Mouse (Mus musculus): ENCODE results near the gene Hsd17b6.
A peak's percentile ranks its signal among the peaks of the same experiment; 100 is the strongest.

Gene Hsd17b6

DNA sequence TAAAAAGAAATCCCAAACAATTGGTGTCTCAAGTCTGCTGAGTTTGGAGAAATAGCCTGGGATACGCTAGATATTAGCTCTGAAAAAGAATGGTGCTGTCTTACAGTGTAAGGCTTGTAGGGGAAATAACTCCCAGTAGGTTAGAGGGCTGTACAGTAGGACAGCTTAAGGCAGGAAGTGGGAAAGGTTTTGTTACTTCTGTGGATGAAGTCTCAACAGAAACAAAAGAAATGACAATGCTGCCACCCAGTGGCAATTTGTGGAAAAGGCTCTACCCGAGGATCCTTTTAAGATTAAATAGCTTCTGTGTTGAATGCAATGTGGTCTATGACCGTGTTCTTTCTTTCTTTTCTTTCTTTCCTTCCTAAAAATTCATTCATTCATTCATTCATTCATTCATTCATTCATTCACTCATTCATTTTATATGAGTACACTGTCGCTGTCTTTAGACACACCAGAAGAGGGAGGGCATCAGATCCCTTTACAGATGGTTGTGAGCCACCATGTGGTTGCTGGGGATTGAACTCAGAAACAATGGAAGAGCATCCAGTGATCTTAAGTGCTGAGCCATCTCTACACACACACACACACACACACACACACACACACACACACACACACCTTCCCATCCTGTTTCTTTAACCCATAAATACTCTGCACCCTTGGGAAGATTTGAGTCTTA lies 937 bp upstream of the Hsd17b6 start:
- DNase-seq (ENCODE audit: low spot score in 2 of 2) = peak; percentile 38 to 48

DNA sequence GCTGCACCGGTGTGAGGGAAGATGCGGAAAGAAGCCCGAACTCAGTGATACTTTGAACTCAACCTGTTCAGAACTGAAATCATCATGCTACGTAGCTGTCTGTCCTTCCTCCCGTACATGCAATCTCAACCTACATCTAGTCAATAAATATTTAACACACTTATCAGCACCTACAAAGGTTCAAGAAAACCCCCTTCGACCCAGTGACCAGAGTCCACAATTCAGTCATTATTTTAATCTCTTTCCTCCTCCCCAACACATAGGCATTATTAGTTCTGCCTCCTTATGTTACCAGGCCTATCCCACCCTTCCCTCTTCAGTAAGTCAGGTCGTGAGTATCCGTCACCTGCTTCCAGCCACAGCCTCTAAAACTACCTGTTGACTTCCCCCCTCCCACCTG lies 1.9 kb downstream of the Hsd17b6 start:
- no peak for DNase-seq (ENCODE audit: low spot score in 2 of 2)

GRCm38 (mm10) chr10:128004918-128005317 lies 2.5 kb downstream of the Hsd17b6 start:
- no peak for DNase-seq (ENCODE audit: low spot score in 2 of 2)

GRCm38 (mm10) chr10:128003281-128003801 lies 4.1 kb downstream of the Hsd17b6 start:
- no peak for DNase-seq (ENCODE audit: low spot score in 2 of 2)

- no peak for DNase-seq (ENCODE audit: low spot score in 2 of 2)
Measured at GRCm38 (mm10) chr10:127998260-127998659, 9.2 kb downstream of the Hsd17b6 start.

- no peak for DNase-seq (ENCODE audit: low spot score in 2 of 2)
Measured at GRCm38 (mm10) chr10:127996690-127997089, 10.7 kb downstream of the Hsd17b6 start.

- no peak for DNase-seq (ENCODE audit: low spot score in 2 of 2)
Measured at GRCm38 (mm10) chr10:127985601-127986000, 21.8 kb downstream of the Hsd17b6 start.

GRCm38 (mm10) chr10:127984650-127985049 lies 22.8 kb downstream of the Hsd17b6 start:
- no peak for DNase-seq (ENCODE audit: low spot score in 2 of 2)

- no peak for DNase-seq (ENCODE audit: low spot score in 2 of 2)
Measured at GRCm38 (mm10) chr10:127975503-127975902, 31.9 kb downstream of the Hsd17b6 start.

GRCm38 (mm10) chr10:127974062-127974461 lies 33.3 kb downstream of the Hsd17b6 start:
- no peak for DNase-seq (ENCODE audit: low spot score in 2 of 2)

- DNase-seq (ENCODE audit: low spot score in 2 of 2) = no peak
Measured at GRCm38 (mm10) chr10:127971135-127971534, 36.3 kb downstream of the Hsd17b6 start.

DNA sequence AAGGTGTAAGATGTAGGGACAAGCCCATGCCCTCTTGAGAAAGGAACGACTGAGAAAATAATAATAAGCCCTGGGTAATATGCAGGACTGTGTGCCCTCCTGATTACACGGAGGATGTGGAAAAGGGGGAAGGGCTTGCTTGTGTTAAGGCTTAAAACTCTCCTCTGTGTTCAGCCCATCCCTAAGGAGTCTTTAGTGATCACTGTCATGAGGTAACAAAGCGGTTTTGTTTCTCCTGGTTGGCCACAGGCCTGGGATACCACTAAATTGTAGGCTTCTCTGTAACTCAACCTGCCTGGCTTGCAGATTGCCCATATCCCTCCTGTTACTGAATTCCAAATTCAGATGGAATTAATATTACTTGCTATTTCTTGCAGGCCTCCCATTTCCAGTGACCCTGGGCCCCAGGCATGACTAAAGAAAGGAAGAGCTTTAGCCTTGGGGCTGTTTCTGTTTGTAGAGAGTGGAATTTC lies 37.0 kb downstream of the Hsd17b6 start:
- no peak for DNase-seq (ENCODE audit: low spot score in 2 of 2)

- DNase-seq (ENCODE audit: low spot score in 2 of 2) = no peak
Measured at GRCm38 (mm10) chr10:127969820-127970219, 37.6 kb downstream of the Hsd17b6 start.

DNA sequence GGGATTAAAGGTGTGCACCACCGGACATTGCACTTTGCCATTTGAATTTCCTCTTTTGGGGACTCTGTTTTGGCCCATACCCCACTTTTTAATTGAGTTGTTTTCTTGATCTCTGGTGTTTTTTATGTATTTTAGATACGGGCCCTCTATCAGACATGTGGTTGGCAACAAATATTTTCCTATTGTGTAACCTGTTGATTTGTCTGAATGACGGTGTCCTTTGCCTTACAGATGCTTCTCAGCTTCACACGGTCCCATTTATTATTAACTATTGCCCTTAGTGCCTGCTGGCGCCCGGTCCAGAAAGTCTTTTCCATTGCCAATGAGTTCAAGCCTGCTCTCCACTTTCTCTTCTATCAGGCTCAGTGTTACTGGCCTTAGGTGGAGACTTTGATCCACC lies 40.9 kb downstream of the Hsd17b6 start:
- DNase-seq (ENCODE audit: low spot score in 2 of 2) = no peak

GRCm38 (mm10) chr10:127964004-127964403 lies 43.4 kb downstream of the Hsd17b6 start:
- DNase-seq (ENCODE audit: low spot score in 2 of 2) = no peak

DNA sequence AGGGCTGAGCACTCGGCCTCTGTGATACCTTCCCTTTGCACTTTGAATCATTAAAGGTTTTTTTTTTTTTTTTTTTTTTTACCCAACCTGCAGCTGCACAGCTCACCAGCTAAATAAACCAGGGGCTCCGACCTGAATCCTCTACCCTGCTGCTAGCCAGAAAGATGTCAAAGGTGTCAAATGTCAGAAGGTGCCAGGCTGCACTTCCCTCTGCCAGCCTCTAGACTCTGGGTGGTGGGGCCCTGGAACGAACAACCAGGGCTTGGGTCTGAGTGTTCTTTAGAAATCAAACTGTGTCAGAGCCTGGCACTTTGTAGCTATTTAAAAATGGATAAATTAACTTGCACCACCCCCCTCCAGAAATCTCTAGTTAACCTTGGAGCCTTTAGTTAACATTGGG lies 45.0 kb downstream of the Hsd17b6 start:
- DNase-seq (ENCODE audit: low spot score in 2 of 2) = no peak

DNA sequence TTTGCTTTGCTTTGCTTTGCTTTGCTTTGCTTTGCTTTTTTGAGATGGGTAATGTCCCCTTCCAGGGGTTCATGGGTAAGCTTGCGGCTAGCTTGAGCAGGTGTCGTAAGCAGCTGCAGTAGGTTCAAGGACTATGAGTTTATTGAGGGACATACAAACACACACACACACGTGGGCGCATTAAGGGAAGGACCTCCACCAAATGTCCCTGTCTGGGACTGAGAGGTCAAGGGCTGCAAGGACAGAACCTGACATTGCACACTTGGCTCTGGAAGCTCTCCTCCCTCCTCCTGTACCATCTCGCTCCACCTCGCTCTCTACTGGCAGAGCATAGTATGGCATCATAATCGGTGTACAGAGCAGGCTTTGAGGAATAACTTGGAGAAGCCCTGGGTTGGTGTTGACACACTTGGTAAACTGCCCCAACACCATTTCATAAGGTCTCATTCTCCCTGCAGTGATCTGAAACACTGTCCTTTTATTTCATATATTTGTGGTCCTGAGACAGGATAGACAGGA lies 48.2 kb downstream of the Hsd17b6 start:
- DNase-seq (ENCODE audit: low spot score in 2 of 2) = no peak

DNA sequence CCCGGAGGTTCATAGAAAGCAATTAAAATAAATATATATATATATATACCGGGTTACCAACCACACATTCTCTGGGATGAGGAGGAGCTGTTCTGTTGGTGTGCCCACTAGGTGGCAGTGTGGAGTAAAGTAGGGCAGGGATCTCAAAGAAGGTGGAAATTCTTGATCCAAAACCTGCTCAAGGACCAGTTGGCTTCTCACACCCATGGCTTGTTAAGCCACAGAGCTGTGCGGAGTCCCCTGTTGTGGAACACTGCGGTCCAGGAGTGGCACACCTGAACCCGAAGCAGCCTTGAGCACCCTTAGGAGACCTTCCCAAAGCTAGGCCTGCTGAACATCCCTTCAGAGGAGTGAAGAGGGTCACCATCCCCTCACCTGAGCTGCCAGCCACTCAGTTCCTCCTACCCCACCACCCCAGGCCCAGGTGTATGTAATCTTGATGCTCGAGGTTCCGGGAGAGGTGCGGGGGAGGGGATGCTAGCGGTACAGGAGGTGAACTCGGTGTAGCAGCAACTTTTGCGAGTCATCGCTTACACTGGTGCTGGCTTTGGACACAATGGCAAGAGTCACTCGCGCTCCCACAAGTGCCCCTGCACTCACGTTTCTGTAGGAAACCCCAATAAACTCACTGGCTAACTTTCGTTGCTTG lies 51.1 kb downstream of the Hsd17b6 start:
- peak; percentile 60 to 72 for DNase-seq (ENCODE audit: low spot score in 2 of 2)

DNA sequence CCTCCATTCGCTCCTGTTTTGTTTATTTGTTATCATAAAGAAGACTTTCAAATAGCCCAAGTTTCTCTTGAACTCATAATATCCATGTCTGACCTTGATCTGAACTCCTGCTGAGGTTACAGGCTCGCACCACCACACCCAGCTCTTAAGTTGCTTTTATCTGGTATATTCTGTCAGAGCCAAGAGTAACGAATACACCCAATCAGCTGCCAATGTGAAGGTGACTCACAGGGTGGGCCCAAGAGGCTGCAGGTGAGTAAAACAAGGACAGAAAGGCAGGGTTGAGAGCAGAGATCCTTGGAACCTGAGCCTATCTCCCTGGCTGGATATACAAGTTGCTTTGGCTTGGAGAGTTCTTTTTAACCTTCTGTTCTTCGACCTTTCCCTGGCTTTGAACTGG lies 52.4 kb downstream of the Hsd17b6 start:
- no peak for DNase-seq (ENCODE audit: low spot score in 2 of 2)

- DNase-seq (ENCODE audit: low spot score in 2 of 2) = no peak
Measured at GRCm38 (mm10) chr10:127951821-127952220, 55.6 kb downstream of the Hsd17b6 start.

DNA sequence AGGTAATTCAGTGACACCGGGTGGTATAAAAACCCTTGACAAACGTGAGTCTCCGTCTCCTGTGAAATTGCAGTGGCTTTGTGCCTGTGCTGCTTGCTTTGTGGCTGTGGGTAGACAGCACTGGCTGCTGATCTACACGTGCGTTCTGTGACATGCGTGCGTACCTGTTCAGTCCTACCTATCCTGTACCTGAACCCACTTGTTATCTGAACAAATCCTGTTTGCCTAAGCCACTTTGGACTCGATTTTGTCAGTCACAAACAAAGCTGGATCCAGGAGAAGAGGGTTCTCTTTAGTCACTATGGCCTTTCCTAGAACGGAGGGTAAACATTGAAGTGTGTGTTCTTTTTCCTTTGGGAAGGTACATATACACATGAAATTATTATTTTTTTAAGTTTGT lies 56.0 kb downstream of the Hsd17b6 start:
- DNase-seq (ENCODE audit: low spot score in 2 of 2) = no peak

- no peak for DNase-seq (ENCODE audit: low spot score in 2 of 2)
Measured at GRCm38 (mm10) chr10:127949596-127950130, 57.7 kb downstream of the Hsd17b6 start.
